Mouse (Mus musculus): ENCODE measurements around the gene Fndc9. TPM values are rescaled to one million over a fixed set of nuclear protein-coding genes. Genes with fewer than 3 reads are reported as not detected.

The Fndc9 gene
- polyA plus RNA-seq, 1 experiment: not detected

GRCm38 (mm10) chr11:46272058-46272681, 36.8 kb downstream of the Fndc9 start:
- WGBS: 77% methylated on average over 8 of the region's 8 CpGs
- no peak for DNase-seq (ENCODE audit: low read depth, low spot score)

GRCm38 (mm10) chr11:46273969-46274368, 38.6 kb downstream of the Fndc9 start:
- 96% methylated on average over 3 of the region's 3 CpGs for WGBS

GRCm38 (mm10) chr11:46275302-46275701, 40.0 kb downstream of the Fndc9 start:
- no peak for DNase-seq (ENCODE audit: low read depth, low spot score)

More at GRCm38 (mm10) chr11:46273969-46274368, 38.6 kb downstream of the Fndc9 start:
- DNase-seq (ENCODE audit: low read depth, low spot score): no peak

GRCm38 (mm10) chr11:46276168-46276567, 40.8 kb downstream of the Fndc9 start:
- 88% methylated on average over 8 of the region's 8 CpGs for WGBS
- DNase-seq (ENCODE audit: low read depth, low spot score): no peak

More at GRCm38 (mm10) chr11:46275302-46275701, 40.0 kb downstream of the Fndc9 start:
- WGBS: 14% methylated on average over 6 of the region's 6 CpGs

- 44% methylated on average over 5 of the region's 5 CpGs for WGBS
- DNase-seq (ENCODE audit: low read depth, low spot score): no peak
These were observed 41.4 kb downstream of the Fndc9 start for GRCm38 (mm10) chr11:46276778-46277177.

- no peak for DNase-seq (ENCODE audit: low read depth, low spot score)
- WGBS: 59% methylated on average over 5 of the region's 5 CpGs
These were observed 42.8 kb downstream of the Fndc9 start for GRCm38 (mm10) chr11:46278140-46278539.

- DNase-seq (ENCODE audit: low read depth, low spot score): no peak
- WGBS: 94% methylated on average over 12 of the region's 12 CpGs
These were observed 43.4 kb downstream of the Fndc9 start for GRCm38 (mm10) chr11:46278709-46279108.

GRCm38 (mm10) chr11:46282612-46283011, 47.3 kb downstream of the Fndc9 start:
- no peak for DNase-seq (ENCODE audit: low read depth, low spot score)
- 89% methylated on average over 5 of the region's 5 CpGs for WGBS

- WGBS: 82% methylated on average over 6 of the region's 6 CpGs
- no peak for DNase-seq (ENCODE audit: low read depth, low spot score)
These were observed 48.5 kb downstream of the Fndc9 start for GRCm38 (mm10) chr11:46283800-46284199.

- WGBS: 52% methylated on average over 6 of the region's 6 CpGs
- no peak for DNase-seq (ENCODE audit: low read depth, low spot score)
These were observed 51.5 kb downstream of the Fndc9 start for GRCm38 (mm10) chr11:46286803-46287202.

- WGBS: 68% methylated on average over 5 of the region's 5 CpGs
- DNase-seq (ENCODE audit: low read depth, low spot score): no peak
These were observed 52.8 kb downstream of the Fndc9 start for GRCm38 (mm10) chr11:46288091-46288490.

- WGBS: 92% methylated on average over 4 of the region's 4 CpGs
- DNase-seq (ENCODE audit: low read depth, low spot score): no peak
These were observed 53.7 kb downstream of the Fndc9 start for GRCm38 (mm10) chr11:46289022-46289421.

Other genes with a start within 250 kb of the Fndc9 start
- 20.6 and 22.5 TPM in 2 replicates for gene Gm12166, start 183.2 kb upstream of the Fndc9 start, polyA plus RNA-seq (2012; rRNA removed)
- 7.8 and 12.4 TPM in 2 replicates for gene Adam19, start 179.5 kb upstream of the Fndc9 start, polyA plus RNA-seq (2012; rRNA removed)
- gene Nipal4, start 69.0 kb upstream of the Fndc9 start, polyA plus RNA-seq (2012; rRNA removed): 1.0 and 1.2 TPM in 2 replicates
- 3.7 and 5.2 TPM in 2 replicates for gene Cyfip2, start 77.3 kb downstream of the Fndc9 start, polyA plus RNA-seq (2012; rRNA removed)
- 1.2 and 1.8 TPM in 2 replicates for gene Itk, start 154.0 kb downstream of the Fndc9 start, polyA plus RNA-seq (2012; rRNA removed)
- 0.04 and 0.29 TPM in 2 replicates for gene Fam71b, start 161.0 kb downstream of the Fndc9 start, polyA plus RNA-seq (2012; rRNA removed)
- 7.4 and 10.5 TPM in 2 replicates for gene Med7, start 201.4 kb downstream of the Fndc9 start, polyA plus RNA-seq (2012; rRNA removed)
- gene Havcr2, start 219.4 kb downstream of the Fndc9 start, polyA plus RNA-seq (2012; rRNA removed): 0.41 and 0.67 TPM in 2 replicates